Mouse (Mus musculus) lung, embryonic 14.5 days (tissue): ENCODE data around the gene Tm9sf2. TPM values are rescaled to one million over a fixed set of nuclear protein-coding genes. Genes with fewer than 3 reads are reported as not detected.

Experiments
- ATAC-seq: fragments of 200-750 bp; cut with Nextera tagmentation; 2 replicates; pipeline ENCODE4 v1.8.0; 2017; ENCODE audit warnings: mild to moderate bottlenecking, moderate TSS enrichment, moderate library complexity; ENCODE audit not compliant: insufficient read depth
- DNase-seq: peaks from one replicate; pipeline ENCODE4 v3.0.0-alpha.2; 2015
- H3K27ac ChIP-seq: fragments of 300-500 bp; sonication (generic); 2 replicates; pipeline ENCODE4 v1.5.1; 2014; ENCODE audit warnings: low read depth, mild to moderate bottlenecking, moderate library complexity
- H3K27me3 ChIP-seq: fragments of 300-500 bp; sonication (generic); 2 replicates; pipeline ENCODE4 v1.6.1; 2014; ENCODE audit warnings: low read length, control low read depth; ENCODE audit not compliant: insufficient read depth
- H3K36me3 ChIP-seq: fragments of 300-500 bp; sonication (generic); 2 replicates; pipeline ENCODE4 v1.6.1; 2014; ENCODE audit warnings: control low read depth; ENCODE audit not compliant: insufficient read depth
- H3K4me1 ChIP-seq: fragments of 300-500 bp; sonication (generic); 2 replicates; pipeline ENCODE4 v1.6.1; 2014; ENCODE audit warnings: antibody characterized with exemption, control low read depth; ENCODE audit not compliant: insufficient read depth
- H3K4me2 ChIP-seq: fragments of 300-500 bp; sonication (generic); 2 replicates; pipeline ENCODE4 v1.6.1; 2014; ENCODE audit warnings: mild to moderate bottlenecking
- H3K4me3 ChIP-seq: fragments of 300-500 bp; sonication (generic); 2 replicates; pipeline ENCODE4 v1.5.1; 2014; ENCODE audit warnings: low read depth, low read length
- H3K9ac ChIP-seq: fragments of 300-500 bp; sonication (generic); 2 replicates; pipeline ENCODE4 v1.6.1; 2014
- H3K9me3 ChIP-seq: fragments of 300-500 bp; sonication (generic); 2 replicates; pipeline ENCODE4 v1.6.1; 2016; ENCODE audit warnings: low read depth, low read length, control low read depth
- CTCF ChIP-seq: IDR thresholded peaks from 2 replicates; pipeline ENCODE4 v1.5.1; 2016; ENCODE audit warnings: antibody characterized with exemption, low read depth
- WGBS: fragments of 180-500 bp; shearing (Covaris S2); extraction: QIAGEN DNeasy Blood & Tissue Kit; methylation state at CpG from one replicate; pipeline ENCODE4 v1.1.7; 2014; 5-methylcytosine and 5-hydroxymethylcytosine counted together
- polyA plus RNA-seq: library from polyadenylated mRNA; unstranded; fragments of >200 nt; fragmentation: Nextera tagmentation; extraction: Ambion mirVana; gene quantifications from 2 replicates; pipeline ENCODE4 v1.2.1, GENCODE M21; 2014

Tm9sf2 gene
- polyA plus RNA-seq, result 159 and 164 TPM in 2 replicates

- peak within 1 kb of the TSS; percentile 90 for H3K4me2 ChIP-seq
- TF ChIP-seq CTCF, result no peak
- H3K36me3 ChIP-seq, result peaks cover 4% of the 10 kb centered on the region; the same call in 1 of the 2 replicates
- peak within 1 kb of the TSS; percentile 97 for H3K9ac ChIP-seq
- peak; percentile 97 for DNase-seq
- under 1% methylated on average over 74 of the region's 76 CpGs for WGBS
- no peaks in the 10 kb centered on the region for H3K27me3 ChIP-seq
- H3K27ac ChIP-seq, result peak within 1 kb of the TSS; percentile 96
- H3K4me1 ChIP-seq, result peaks cover 17% of the 10 kb centered on the region
- ATAC-seq, result peak; percentile 92
- H3K9me3 ChIP-seq, result no peaks in the 10 kb centered on the region
- H3K4me3 ChIP-seq, result peak within 1 kb of the TSS; percentile 99
These were observed at the start of gene Tm9sf2 for GRCm38 (mm10) chr14:122106822-122107468. TSS of gene Tm9sf2 (plus strand) at chr14:122107038.

GRCm38 (mm10) chr14:122057941-122058346 is 48.9 kb upstream of the Tm9sf2 start:
- Histone ChIP-seq H3K4me1 (no peaks in the 10 kb centered on the region), H3K27me3 (no peaks in the 10 kb centered on the region), H3K27ac (no peak overlapping the region), H3K9me3 (no peaks in the 10 kb centered on the region), H3K9ac (no peak overlapping the region), H3K4me3 (no peak overlapping the region), H3K36me3 (no peaks in the 10 kb centered on the region), H3K4me2 (no peak overlapping the region)
- no peak for ATAC-seq
- TF ChIP-seq CTCF, result no peak
- no peak for DNase-seq
- WGBS, result 30% methylated on average over 2 of the region's 2 CpGs

GRCm38 (mm10) chr14:122060642-122061041 is 46.2 kb upstream of the Tm9sf2 start:
- Histone ChIP-seq H3K4me3 (no peak overlapping the region), H3K36me3 (no peaks in the 10 kb centered on the region), H3K9ac (no peak overlapping the region), H3K4me1 (no peaks in the 10 kb centered on the region), H3K4me2 (no peak overlapping the region), H3K27me3 (no peaks in the 10 kb centered on the region), H3K9me3 (no peaks in the 10 kb centered on the region), H3K27ac (no peak overlapping the region)
- peak; percentile 67; the same call in 1 of the 2 replicates for ATAC-seq
- WGBS, result 5% methylated on average over 3 of the region's 3 CpGs
- TF ChIP-seq CTCF, result peak; percentile 98
- peak; percentile 93 for DNase-seq

GRCm38 (mm10) chr14:122061376-122061775 is 45.5 kb upstream of the Tm9sf2 start:
- no peak for TF ChIP-seq CTCF
- WGBS, result 80% methylated on average over 6 of the region's 6 CpGs

GRCm38 (mm10) chr14:122062411-122063090 is 44.3 kb upstream of the Tm9sf2 start:
- Histone ChIP-seq H3K27ac (no peak overlapping the region), H3K4me3 (no peak overlapping the region), H3K4me2 (no peak overlapping the region), H3K36me3 (no peaks in the 10 kb centered on the region), H3K4me1 (no peaks in the 10 kb centered on the region), H3K9me3 (no peaks in the 10 kb centered on the region), H3K9ac (no peak overlapping the region), H3K27me3 (no peaks in the 10 kb centered on the region)
- TF ChIP-seq CTCF, result no peak
- ATAC-seq (no peak), DNase-seq (no peak)
- 74% methylated on average over 10 of the region's 10 CpGs for WGBS

More at GRCm38 (mm10) chr14:122061376-122061775, 45.5 kb upstream of the Tm9sf2 start:
- DNase-seq (no peak), ATAC-seq (no peak)
- Histone ChIP-seq H3K27ac (no peak overlapping the region), H3K9ac (no peak overlapping the region), H3K9me3 (no peaks in the 10 kb centered on the region), H3K4me1 (no peaks in the 10 kb centered on the region), H3K4me3 (no peak overlapping the region), H3K4me2 (no peak overlapping the region), H3K36me3 (no peaks in the 10 kb centered on the region), H3K27me3 (no peaks in the 10 kb centered on the region)

GRCm38 (mm10) chr14:122063599-122063998 is 43.2 kb upstream of the Tm9sf2 start:
- ATAC-seq, result no peak

GRCm38 (mm10) chr14:122064519-122064918 is 42.3 kb upstream of the Tm9sf2 start:
- Histone ChIP-seq H3K4me3 (no peak overlapping the region), H3K9me3 (no peaks in the 10 kb centered on the region), H3K27me3 (no peaks in the 10 kb centered on the region), H3K9ac (no peak overlapping the region), H3K36me3 (no peaks in the 10 kb centered on the region), H3K4me1 (no peaks in the 10 kb centered on the region), H3K4me2 (no peak overlapping the region), H3K27ac (no peak overlapping the region)
- peak; percentile 92 for TF ChIP-seq CTCF
- WGBS, result 1% methylated on average over 2 of the region's 2 CpGs
- no peak for ATAC-seq
- DNase-seq, result peak; percentile 86

More at GRCm38 (mm10) chr14:122063599-122063998, 43.2 kb upstream of the Tm9sf2 start:
- H3K4me3 ChIP-seq, result no peak overlapping the region
- no peak overlapping the region for H3K9ac ChIP-seq
- TF ChIP-seq CTCF, result no peak
- 70% methylated on average over 5 of the region's 5 CpGs for WGBS
- H3K9me3 ChIP-seq, result no peaks in the 10 kb centered on the region
- H3K4me2 ChIP-seq, result no peak overlapping the region
- H3K4me1 ChIP-seq, result no peaks in the 10 kb centered on the region
- H3K36me3 ChIP-seq, result no peaks in the 10 kb centered on the region
- no peak overlapping the region for H3K27ac ChIP-seq
- DNase-seq, result no peak
- no peaks in the 10 kb centered on the region for H3K27me3 ChIP-seq
